Mouse (Mus musculus) heart, postnatal 0 days (tissue): ENCODE data around the gene Slc39a3. TPM values are rescaled to one million over a fixed set of nuclear protein-coding genes. Genes with fewer than 3 reads are reported as not detected.
"Not testable (repeated sequence)": the region's sequence is repeated elsewhere in the genome, so short reads cannot be mapped to it uniquely, and the experiment has no call there.

Experiments used
- ATAC-seq: fragments of 200-750 bp; cut with Nextera tagmentation; 2 replicates; pipeline ENCODE4 v1.8.0; 2017; ENCODE audit warnings: low read depth, moderate number of reproducible peaks, moderate library complexity; ENCODE audit not compliant: insufficient read depth
- DNase-seq: peaks from one replicate; pipeline ENCODE4 v3.0.0-alpha.2; 2016; ENCODE audit warnings: low spot score
- H3K27ac ChIP-seq: fragments of 300-500 bp; sonication (generic); 2 replicates; pipeline ENCODE4 v1.5.1; 2014; ENCODE audit warnings: low read depth, mild to moderate bottlenecking
- H3K27me3 ChIP-seq: fragments of 300-500 bp; sonication (generic); 2 replicates; pipeline ENCODE4 v1.6.1; 2014; ENCODE audit warnings: low read length, mixed read lengths; ENCODE audit not compliant: control insufficient read depth, insufficient read depth
- H3K36me3 ChIP-seq: fragments of 300-500 bp; sonication (generic); replicated peaks from 2 replicates; pipeline ENCODE4 v1.6.1; 2014; ENCODE audit warnings: low read length, mixed read lengths; ENCODE audit not compliant: control insufficient read depth, insufficient read depth
- H3K4me1 ChIP-seq: fragments of 300-500 bp; sonication (generic); 2 replicates; pipeline ENCODE4 v1.6.1; 2014; ENCODE audit warnings: antibody characterized with exemption; ENCODE audit not compliant: control insufficient read depth, insufficient read depth
- H3K4me2 ChIP-seq: fragments of 300-500 bp; sonication (generic); 2 replicates; pipeline ENCODE4 v1.6.1; 2014; ENCODE audit warnings: low read depth, mild to moderate bottlenecking, low read length, moderate library complexity
- H3K4me3 ChIP-seq: fragments of 300-500 bp; sonication (generic); 2 replicates; pipeline ENCODE4 v1.5.1; 2014; ENCODE audit warnings: low read depth, low read length
- H3K9ac ChIP-seq: fragments of 300-500 bp; sonication (generic); replicated peaks from 2 replicates; pipeline ENCODE4 v1.6.1; 2014; ENCODE audit warnings: low read depth, low read length, mixed read lengths
- H3K9me3 ChIP-seq: fragments of 300-500 bp; sonication (generic); replicated peaks from 2 replicates; pipeline ENCODE4 v1.6.1; 2016; ENCODE audit warnings: low read length; ENCODE audit not compliant: control insufficient read depth
- CTCF ChIP-seq: IDR thresholded peaks from 2 replicates; pipeline ENCODE4 v1.5.1; 2016; ENCODE audit warnings: antibody characterized with exemption, control low read depth, low read depth
- EP300 ChIP-seq: IDR thresholded peaks from 2 replicates; pipeline ENCODE4 v1.6.1; 2016; ENCODE audit warnings: antibody characterized with exemption, low read depth
- WGBS: fragments of 180-500 bp; shearing (Covaris S2); extraction: QIAGEN DNeasy Blood & Tissue Kit; methylation state at CpG from one replicate; pipeline ENCODE4 v1.1.7; 2014; 5-methylcytosine and 5-hydroxymethylcytosine counted together
- polyA plus RNA-seq: library from polyadenylated mRNA; unstranded; fragments of >200 nt; fragmentation: Nextera tagmentation; extraction: Ambion mirVana; gene quantifications from 2 replicates; pipeline ENCODE4 v1.2.1, GENCODE M21; 2015
- total RNA-seq: library from RNA; depleted of rRNA; stranded (reverse); fragments of >200 nt; gene quantifications from 2 replicates; pipeline ENCODE4 v1.2.3, GENCODE M21; 2014; ENCODE audit warnings: low replicate concordance

Slc39a3 gene
- total and polyA plus RNA-seq, 2 experiments from 2014 or later, result 6.3 to 18.7 TPM

DNA sequence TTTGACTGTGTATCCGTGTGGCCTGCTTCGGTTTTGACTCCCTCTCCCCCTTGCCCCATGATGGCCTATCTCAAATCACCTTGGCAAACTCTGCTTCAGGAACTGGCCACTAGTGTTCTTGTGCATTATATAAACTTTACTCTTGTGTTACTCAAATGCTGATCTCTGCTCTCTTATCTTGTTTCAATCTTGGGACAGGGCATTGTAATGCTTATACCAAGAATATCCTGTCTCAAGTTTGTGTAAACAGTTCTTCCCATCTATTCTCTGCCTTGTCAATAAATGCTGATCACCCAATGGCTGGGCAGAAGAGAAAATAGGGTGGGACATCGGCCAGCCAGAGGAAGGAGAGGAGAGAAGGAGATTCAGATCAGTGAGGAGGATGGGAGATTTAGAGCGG is 25.5 kb upstream of the Slc39a3 start:
- DNase-seq (no peak), ATAC-seq (no peak)
- no peak overlapping the region for H3K9ac ChIP-seq
- H3K4me2 ChIP-seq, result no peak overlapping the region
- no peak overlapping the region for H3K27ac ChIP-seq
- WGBS, result 57% methylated on average over 4 of the region's 4 CpGs
- H3K27me3 ChIP-seq, result no peaks in the 10 kb centered on the region
- H3K9me3 ChIP-seq, result no peaks in the 10 kb centered on the region
- peaks cover 9% of the 10 kb centered on the region; the same call in 1 of the 2 replicates for H3K4me1 ChIP-seq
- TF ChIP-seq CTCF, result no peak
- TF ChIP-seq EP300, result no peak
- no peaks in the 10 kb centered on the region for H3K36me3 ChIP-seq
- no peak overlapping the region for H3K4me3 ChIP-seq

- Histone ChIP-seq H3K4me3 (peak within 1 kb of the TSS; percentile 76), H3K9ac (peak within 1 kb of the TSS; percentile 66), H3K9me3 (no peaks in the 10 kb centered on the region), H3K27me3 (no peaks in the 10 kb centered on the region), H3K4me1 (peaks cover 16% of the 10 kb centered on the region), H3K27ac (peak within 1 kb of the TSS; percentile 47), H3K36me3 (no peaks in the 10 kb centered on the region), H3K4me2 (peak within 1 kb of the TSS; percentile 82)
- TF ChIP-seq EP300 (no peak), CTCF (no peak)
- ATAC-seq, result peak; percentile 97
- peak; percentile 100 for DNase-seq
- under 1% methylated on average over 48 of the region's 48 CpGs for WGBS
These were observed 22.6 kb upstream of the Slc39a3 start, which contains the start of gene Sgta for GRCm38 (mm10) chr10:81059603-81060543. Sgta (minus strand) TSS chr10:81060181.

- ATAC-seq (no peak), DNase-seq (no peak)
- 77% methylated on average over 6 of the region's 6 CpGs for WGBS
- no peaks in the 10 kb centered on the region for H3K36me3 ChIP-seq
- H3K27me3 ChIP-seq, result no peaks in the 10 kb centered on the region
- H3K4me2 ChIP-seq, result no peak overlapping the region
- H3K4me3 ChIP-seq, result peak overlapping the region; percentile 76; the same call in 1 of the 2 replicates
- H3K27ac ChIP-seq, result no peak overlapping the region
- no peaks in the 10 kb centered on the region for H3K9me3 ChIP-seq
- no peak for TF ChIP-seq CTCF
- no peak for TF ChIP-seq EP300
- no peak overlapping the region; the same call in 1 of the 2 replicates for H3K9ac ChIP-seq
- peaks cover 16% of the 10 kb centered on the region for H3K4me1 ChIP-seq
These were observed 21.7 kb upstream of the Slc39a3 start for GRCm38 (mm10) chr10:81058896-81059295.

GRCm38 (mm10) chr10:81057406-81058130 is 20.3 kb upstream of the Slc39a3 start:
- Histone ChIP-seq H3K9ac (no peak overlapping the region), H3K4me3 (no peak overlapping the region), H3K27me3 (no peaks in the 10 kb centered on the region), H3K9me3 (no peaks in the 10 kb centered on the region), H3K4me1 (peaks cover 16% of the 10 kb centered on the region), H3K36me3 (no peaks in the 10 kb centered on the region), H3K27ac (no peak overlapping the region), H3K4me2 (no peak overlapping the region)
- no peak for ATAC-seq
- no peak for TF ChIP-seq EP300
- TF ChIP-seq CTCF, result no peak
- WGBS, result 85% methylated on average over 23 of the region's 23 CpGs
- DNase-seq, result no peak

GRCm38 (mm10) chr10:81055802-81056340 is 18.6 kb upstream of the Slc39a3 start:
- peaks cover 13% of the 10 kb centered on the region for H3K36me3 ChIP-seq
- ATAC-seq, H3K27me3 ChIP-seq, H3K4me3 ChIP-seq, H3K9ac ChIP-seq, H3K27ac ChIP-seq, DNase-seq, H3K4me2 ChIP-seq, H3K9me3 ChIP-seq: not testable (repeated sequence)
- 72% methylated on average over 11 of the region's 11 CpGs for WGBS
- H3K4me1 ChIP-seq, result peaks cover 16% of the 10 kb centered on the region
